Mouse (Mus musculus) hindbrain, postnatal 0 days (tissue): ENCODE data around the gene Plch2. TPM values are rescaled to one million over a fixed set of nuclear protein-coding genes. Genes with fewer than 3 reads are reported as not detected.

Source experiments
- ATAC-seq: fragments of 200-750 bp; cut with Nextera tagmentation; 2 replicates; pipeline ENCODE4 v1.8.0; 2017; ENCODE audit warnings: mild to moderate bottlenecking, moderate TSS enrichment, moderate library complexity
- DNase-seq: peaks from one replicate; pipeline ENCODE4 v3.0.0-alpha.2; 2015; ENCODE audit warnings: low spot score
- H3K27ac ChIP-seq: fragments of 300-500 bp; sonication (generic); 2 replicates; pipeline ENCODE4 v1.5.1; 2014; ENCODE audit warnings: mild to moderate bottlenecking
- H3K27me3 ChIP-seq: fragments of 300-500 bp; sonication (generic); 2 replicates; pipeline ENCODE4 v1.6.1; 2014; ENCODE audit warnings: low read length, mixed read lengths; ENCODE audit not compliant: insufficient read depth
- H3K36me3 ChIP-seq: fragments of 300-500 bp; sonication (generic); 2 replicates; pipeline ENCODE4 v1.6.1; 2014; ENCODE audit warnings: low read length, mixed read lengths; ENCODE audit not compliant: insufficient read depth
- H3K4me1 ChIP-seq: fragments of 300-500 bp; sonication (generic); 2 replicates; pipeline ENCODE4 v1.6.1; 2014; ENCODE audit warnings: antibody characterized with exemption, low read length, mixed read lengths; ENCODE audit not compliant: insufficient read depth
- H3K4me2 ChIP-seq: fragments of 300-500 bp; sonication (generic); 2 replicates; pipeline ENCODE4 v1.6.1; 2014; ENCODE audit warnings: low read depth, mild to moderate bottlenecking, low read length, moderate library complexity, mixed read lengths
- H3K4me3 ChIP-seq: fragments of 300-500 bp; sonication (generic); 2 replicates; pipeline ENCODE4 v1.5.1; 2014; ENCODE audit warnings: low read length
- H3K9ac ChIP-seq: fragments of 300-500 bp; sonication (generic); replicated peaks from 2 replicates; pipeline ENCODE4 v1.6.1; 2014; ENCODE audit warnings: mild to moderate bottlenecking, low read length, moderate library complexity, mixed read lengths
- H3K9me3 ChIP-seq: fragments of 300-500 bp; sonication (generic); 2 replicates; pipeline ENCODE4 v1.6.1; 2016; ENCODE audit warnings: low read length, mixed read lengths
- CTCF ChIP-seq: IDR thresholded peaks from 2 replicates; pipeline ENCODE4 v1.5.1; 2016; ENCODE audit warnings: antibody characterized with exemption, control low read depth, low read depth
- WGBS: fragments of 180-500 bp; shearing (Covaris S2); extraction: QIAGEN DNeasy Blood & Tissue Kit; methylation state at CpG from one replicate; pipeline ENCODE4 v1.1.7; 2014; 5-methylcytosine and 5-hydroxymethylcytosine counted together
- polyA plus RNA-seq: library from polyadenylated mRNA; unstranded; fragments of >200 nt; fragmentation: Nextera tagmentation; extraction: Ambion mirVana; gene quantifications from 2 replicates; pipeline ENCODE4 v1.2.1, GENCODE M21; 2015
- total RNA-seq: library from RNA; depleted of rRNA; stranded (reverse); fragments of >200 nt; gene quantifications from 2 replicates; pipeline ENCODE4 v1.2.3, GENCODE M21; 2014

Gene Plch2
- total and polyA plus RNA-seq, 2 experiments from 2014 or later: 12.5 to 45.7 TPM

DNA sequence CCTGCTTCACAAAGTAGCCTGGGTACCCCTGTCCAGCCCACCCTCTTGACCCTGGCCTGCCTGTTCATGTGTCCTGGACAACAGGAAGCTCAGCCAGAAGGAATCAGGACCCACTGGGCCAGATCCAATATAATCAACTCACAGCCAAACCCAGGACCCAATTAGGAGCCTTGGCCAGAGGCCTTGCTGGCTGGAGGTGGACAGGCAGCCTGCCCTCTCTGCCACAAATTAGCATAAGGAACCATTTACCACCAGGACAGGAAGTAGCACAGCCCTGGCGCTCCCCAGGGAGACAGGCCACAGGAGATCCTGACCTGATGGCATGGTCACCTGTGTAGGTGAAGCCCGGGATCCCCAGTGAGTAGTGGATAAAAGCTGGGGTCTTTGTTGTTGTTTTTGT, 44.5 kb downstream of the Plch2 start:
- no peaks in the 10 kb centered on the region for H3K9me3 ChIP-seq
- no peak overlapping the region; the same call in 1 of the 2 replicates for H3K27ac ChIP-seq
- no peak for ATAC-seq
- no peak overlapping the region for H3K4me2 ChIP-seq
- no peak for TF ChIP-seq CTCF
- no peak overlapping the region for H3K9ac ChIP-seq
- H3K4me1 ChIP-seq: peaks cover 15% of the 10 kb centered on the region
- H3K36me3 ChIP-seq: no peaks in the 10 kb centered on the region
- DNase-seq: peak; percentile 47
- no peak overlapping the region for H3K4me3 ChIP-seq
- 67% methylated on average over 2 of the region's 2 CpGs for WGBS
- H3K27me3 ChIP-seq: no peaks in the 10 kb centered on the region

DNA sequence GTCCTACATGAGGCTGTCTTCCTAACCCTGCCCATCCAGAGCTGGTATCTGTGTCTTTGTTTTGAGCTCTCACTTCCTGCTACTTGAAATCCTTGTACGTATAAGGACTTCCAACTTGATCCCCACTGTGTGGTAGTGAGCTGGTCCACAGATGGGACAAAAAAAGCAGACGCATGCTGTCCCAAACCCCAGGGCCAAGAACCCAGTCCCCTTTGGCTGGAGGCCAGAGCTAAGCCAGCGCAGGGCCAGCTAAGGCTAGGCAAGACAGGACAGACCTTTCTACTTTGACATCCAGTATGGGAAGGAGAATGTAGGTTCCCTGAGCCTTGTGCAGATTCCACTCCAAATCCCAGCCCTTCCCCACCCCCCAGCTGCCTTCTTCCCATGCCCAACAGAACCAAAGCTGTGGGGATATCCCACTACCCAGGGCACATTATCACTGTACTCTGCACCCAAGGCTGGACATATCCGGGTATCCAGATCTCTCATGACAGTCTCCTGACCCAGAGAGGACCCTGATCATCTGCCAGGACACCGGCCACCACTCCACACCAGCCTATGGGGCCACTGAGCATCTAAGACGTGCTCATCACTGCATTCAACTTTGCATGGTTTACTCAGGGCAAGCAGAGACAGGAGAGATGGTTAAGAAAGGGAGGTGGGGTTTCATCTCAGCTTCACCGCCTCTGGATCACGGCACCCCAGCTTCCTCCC, 45.1 kb downstream of the Plch2 start:
- Histone ChIP-seq H3K9ac (no peak overlapping the region), H3K27me3 (no peaks in the 10 kb centered on the region), H3K9me3 (no peaks in the 10 kb centered on the region), H3K4me2 (no peak overlapping the region), H3K36me3 (no peaks in the 10 kb centered on the region), H3K27ac (peak overlapping the region; percentile 36; the same call in 1 of the 2 replicates), H3K4me3 (no peak overlapping the region), H3K4me1 (peaks cover 15% of the 10 kb centered on the region)
- DNase-seq: no peak
- ATAC-seq: no peak
- no peak for TF ChIP-seq CTCF
- 65% methylated on average over 8 of the region's 8 CpGs for WGBS

DNA sequence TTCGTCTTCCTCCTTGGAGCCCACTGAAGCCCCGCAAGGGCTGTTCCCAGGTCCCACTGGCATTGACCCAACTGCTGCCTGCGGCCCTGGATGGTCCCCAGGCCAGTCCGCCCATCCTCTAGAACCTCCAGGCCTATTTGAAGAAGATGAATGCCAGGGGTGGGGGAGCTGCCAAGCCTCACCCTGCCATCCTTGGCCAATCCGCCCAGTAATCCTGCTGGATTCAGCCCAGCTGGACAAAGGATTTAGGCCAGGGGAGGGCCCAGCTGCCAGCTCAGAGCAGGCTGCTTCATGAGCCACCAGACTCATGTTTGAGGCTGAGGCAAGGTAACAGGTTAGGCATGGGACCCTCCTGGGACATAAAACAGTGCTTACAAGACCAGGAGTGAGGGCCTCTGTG, 45.7 kb downstream of the Plch2 start:
- WGBS: 54% methylated on average over 5 of the region's 5 CpGs
- TF ChIP-seq CTCF: no peak
- Histone ChIP-seq H3K4me3 (no peak overlapping the region), H3K27me3 (no peaks in the 10 kb centered on the region), H3K4me2 (no peak overlapping the region), H3K36me3 (no peaks in the 10 kb centered on the region), H3K9me3 (no peaks in the 10 kb centered on the region), H3K9ac (no peak overlapping the region), H3K27ac (peak overlapping the region; percentile 36; the same call in 1 of the 2 replicates), H3K4me1 (peaks cover 15% of the 10 kb centered on the region)
- ATAC-seq (peak; percentile 56), DNase-seq (peak; percentile 80)

DNA sequence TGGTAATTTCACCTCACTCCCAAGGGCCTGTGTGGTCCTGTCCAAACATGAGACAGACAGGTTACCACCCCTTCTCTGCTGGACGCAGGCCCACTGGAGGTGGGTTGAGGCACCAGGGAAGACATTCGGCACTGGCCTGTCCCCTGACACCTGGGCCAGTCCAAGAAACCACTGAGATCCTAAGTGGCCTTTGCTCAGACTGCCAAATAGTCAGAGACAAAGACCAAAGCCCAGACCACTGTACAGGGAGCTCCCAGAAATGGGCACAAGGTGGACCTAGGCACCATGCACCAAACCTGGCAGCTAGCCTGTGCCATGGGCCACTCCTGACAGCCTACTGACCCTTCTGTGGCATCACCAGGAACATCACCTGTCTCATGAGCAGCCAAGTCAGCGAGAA, 47.4 kb downstream of the Plch2 start:
- no peak for ATAC-seq
- H3K36me3 ChIP-seq: no peaks in the 10 kb centered on the region
- no peaks in the 10 kb centered on the region for H3K27me3 ChIP-seq
- no peaks in the 10 kb centered on the region for H3K9me3 ChIP-seq
- 85% methylated on average over 3 of the region's 3 CpGs for WGBS
- no peak overlapping the region for H3K4me2 ChIP-seq
- peaks cover 15% of the 10 kb centered on the region for H3K4me1 ChIP-seq
- no peak overlapping the region for H3K4me3 ChIP-seq
- TF ChIP-seq CTCF: no peak
- DNase-seq: no peak
- no peak overlapping the region for H3K9ac ChIP-seq
- no peak overlapping the region for H3K27ac ChIP-seq

DNA sequence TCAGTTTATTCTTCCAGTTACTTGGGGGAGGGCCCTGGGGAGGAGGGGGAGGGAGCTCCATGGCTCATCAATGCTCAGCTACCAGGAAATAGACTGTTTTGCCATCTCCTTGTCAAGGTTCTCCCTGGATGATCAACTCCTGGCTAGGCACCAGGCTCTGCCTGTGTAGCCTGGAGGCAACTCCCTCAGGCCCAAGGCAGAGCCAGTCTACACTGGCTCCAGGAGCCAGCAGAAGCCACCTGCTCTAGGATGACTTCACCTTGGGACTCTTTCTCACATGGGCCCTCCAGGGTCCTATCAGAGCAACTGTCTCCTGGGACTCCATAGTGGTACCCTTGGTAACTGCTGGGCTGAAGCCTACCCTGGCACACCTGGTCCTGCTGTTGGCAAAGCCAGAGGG, 48.5 kb downstream of the Plch2 start:
- no peak overlapping the region for H3K27ac ChIP-seq
- ATAC-seq: no peak
- DNase-seq: no peak
- H3K9me3 ChIP-seq: no peaks in the 10 kb centered on the region
- H3K36me3 ChIP-seq: no peaks in the 10 kb centered on the region
- H3K4me2 ChIP-seq: no peak overlapping the region
- peaks cover 15% of the 10 kb centered on the region for H3K4me1 ChIP-seq
- no peak for TF ChIP-seq CTCF
- no peak overlapping the region for H3K9ac ChIP-seq
- no peaks in the 10 kb centered on the region for H3K27me3 ChIP-seq
- no peak overlapping the region for H3K4me3 ChIP-seq

DNA sequence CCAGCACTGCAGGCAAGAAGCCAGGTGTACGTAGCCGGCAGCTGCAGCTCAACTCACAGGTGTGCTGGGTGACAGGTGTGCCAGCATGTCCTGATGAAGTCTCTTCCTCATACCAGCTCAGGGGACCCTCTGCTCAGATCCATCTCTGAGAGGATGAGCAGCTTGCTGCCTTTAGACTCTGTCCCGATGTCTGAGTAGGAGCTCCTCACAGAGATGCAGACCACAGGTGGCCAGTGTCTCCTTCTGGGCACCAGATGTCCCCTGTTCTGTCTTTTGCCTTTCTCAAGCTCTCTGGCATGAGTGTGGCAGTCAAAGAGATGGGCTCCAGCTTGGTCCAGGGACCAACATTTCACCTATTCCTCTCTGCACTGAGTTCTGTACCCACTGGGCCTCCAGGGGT, 48.9 kb downstream of the Plch2 start:
- H3K4me2 ChIP-seq: no peak overlapping the region
- no peak overlapping the region for H3K4me3 ChIP-seq
- no peak for ATAC-seq
- no peaks in the 10 kb centered on the region for H3K9me3 ChIP-seq
- 83% methylated on average over 3 of the region's 3 CpGs for whole genome bisulfite sequencing
- H3K4me1 ChIP-seq: peaks cover 15% of the 10 kb centered on the region
- TF ChIP-seq CTCF: no peak
- no peaks in the 10 kb centered on the region for H3K27me3 ChIP-seq
- H3K36me3 ChIP-seq: no peaks in the 10 kb centered on the region
- no peak overlapping the region for H3K27ac ChIP-seq
- no peak for DNase-seq
- no peak overlapping the region for H3K9ac ChIP-seq

DNA sequence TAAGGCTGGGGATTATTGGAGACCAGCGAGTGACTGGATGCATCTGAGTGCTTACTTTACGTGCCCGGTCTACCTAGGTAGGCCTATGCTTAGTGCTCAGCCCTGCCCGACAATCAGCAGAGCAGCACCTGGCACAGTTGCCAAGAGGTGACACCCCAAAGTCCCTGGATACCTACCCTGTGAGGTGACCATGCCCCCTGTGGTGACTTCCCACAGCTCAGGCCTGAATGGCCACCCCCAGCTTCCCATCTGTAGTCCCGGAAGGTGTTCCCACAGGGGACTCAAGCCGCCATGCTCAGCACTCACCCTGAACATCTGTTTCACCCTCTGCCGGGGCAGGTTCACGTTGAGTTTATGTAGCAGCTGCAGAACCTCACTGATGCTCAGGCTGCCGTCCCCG, 50.3 kb downstream of the Plch2 start:
- Histone ChIP-seq H3K9me3 (no peaks in the 10 kb centered on the region), H3K4me3 (no peak overlapping the region), H3K9ac (no peak overlapping the region), H3K4me1 (peaks cover 10% of the 10 kb centered on the region), H3K27ac (no peak overlapping the region), H3K27me3 (no peaks in the 10 kb centered on the region), H3K36me3 (no peaks in the 10 kb centered on the region), H3K4me2 (no peak overlapping the region)
- TF ChIP-seq CTCF: no peak
- ATAC-seq: no peak
- no peak for DNase-seq
- WGBS: 54% methylated on average over 10 of the region's 10 CpGs
